Mouse (Mus musculus) stomach, embryonic 14.5 days (tissue): Measurements from ENCODE around the gene Rtn2. TPM values are rescaled to one million over a fixed set of nuclear protein-coding genes. Genes with fewer than 3 reads are reported as not detected.
"Not testable (repeated sequence)": the region's sequence is repeated elsewhere in the genome, so short reads cannot be mapped to it uniquely, and the experiment has no call there.

Experiments used
- ATAC-seq: fragments of 200-750 bp; cut with Nextera tagmentation; 2 replicates; pipeline ENCODE4 v1.8.0; 2017; ENCODE audit warnings: low read depth, moderate TSS enrichment; ENCODE audit not compliant: insufficient number of reproducible peaks, insufficient read depth, low FRiP score
- H3K27ac ChIP-seq: fragments of 300-500 bp; sonication (generic); 2 replicates; pipeline ENCODE4 v1.5.1; 2014; ENCODE audit warnings: mild to moderate bottlenecking, low read length, moderate library complexity, mixed read lengths
- H3K27me3 ChIP-seq: fragments of 300-500 bp; sonication (generic); 2 replicates; pipeline ENCODE4 v1.6.1; 2014; ENCODE audit warnings: low read length, control low read depth, mixed read lengths; ENCODE audit not compliant: control insufficient read depth, insufficient read depth
- H3K36me3 ChIP-seq: fragments of 300-500 bp; sonication (generic); 2 replicates; pipeline ENCODE4 v1.6.1; 2014; ENCODE audit warnings: mild to moderate bottlenecking, control low read depth, low read length, moderate library complexity, mixed read lengths; ENCODE audit not compliant: control insufficient read depth, insufficient read depth
- H3K4me1 ChIP-seq: fragments of 300-500 bp; sonication (generic); 2 replicates; pipeline ENCODE4 v1.6.1; 2014; ENCODE audit warnings: low read length, control low read depth, mixed read lengths; ENCODE audit not compliant: control insufficient read depth, insufficient read depth
- H3K4me2 ChIP-seq: fragments of 300-500 bp; sonication (generic); replicated peaks from 2 replicates; pipeline ENCODE4 v1.6.1; 2014; ENCODE audit warnings: low read depth, low read length, control low read depth
- H3K4me3 ChIP-seq: fragments of 300-500 bp; sonication (generic); 2 replicates; pipeline ENCODE4 v1.5.1; 2014; ENCODE audit warnings: low read depth, low read length, control low read depth
- H3K9ac ChIP-seq: fragments of 300-500 bp; sonication (generic); replicated peaks from 2 replicates; pipeline ENCODE4 v1.6.1; 2014; ENCODE audit warnings: low read depth, mild to moderate bottlenecking, control low read depth, low read length, moderate library complexity, mixed read lengths
- H3K9me3 ChIP-seq: fragments of 300-500 bp; sonication (generic); 2 replicates; pipeline ENCODE4 v1.6.1; 2016; ENCODE audit warnings: low read depth, low read length, control low read depth; ENCODE audit not compliant: control insufficient read depth
- WGBS: fragments of 180-500 bp; shearing (Covaris S2); extraction: QIAGEN DNeasy Blood & Tissue Kit; methylation state at CpG from one replicate; pipeline ENCODE4 v1.1.7; 2014; 5-methylcytosine and 5-hydroxymethylcytosine counted together
- polyA plus RNA-seq: library from polyadenylated mRNA; unstranded; fragments of >200 nt; fragmentation: Nextera tagmentation; extraction: Ambion mirVana; gene quantifications from 2 replicates; pipeline ENCODE4 v1.2.1, GENCODE M21; 2014

Gene Rtn2
- polyA plus RNA-seq, 1 experiment from 2014 or later, result 13.9 TPM

GRCm38 (mm10) chr7:19270509-19271237 is 11.8 kb upstream of the Rtn2 start:
- H3K36me3 ChIP-seq, result peaks cover 13% of the 10 kb centered on the region
- ATAC-seq, result no peak
- WGBS, result under 1% methylated on average over 17 of the region's 21 CpGs

GRCm38 (mm10) chr7:19271238-19272172 is 10.9 kb upstream of the Rtn2 start, which contains the start of gene Vasp:
TSS of gene Vasp (minus strand) at chr7:19271817.
- no peaks in the 10 kb centered on the region for H3K27me3 ChIP-seq
- H3K9ac ChIP-seq, result peak within 1 kb of the TSS; percentile 91
- peak within 1 kb of the TSS; percentile 98 for H3K4me2 ChIP-seq
- no peaks in the 10 kb centered on the region for H3K9me3 ChIP-seq
- H3K4me3 ChIP-seq, result peak within 1 kb of the TSS; percentile 92
- H3K36me3 ChIP-seq, result peaks cover 8% of the 10 kb centered on the region; the same call in 1 of the 2 replicates
- peak within 1 kb of the TSS; percentile 98 for H3K27ac ChIP-seq
- WGBS, result under 1% methylated on average over 62 of the region's 62 CpGs
- peak; percentile 73 for ATAC-seq
- peaks cover 11% of the 10 kb centered on the region; the same call in 1 of the 2 replicates for H3K4me1 ChIP-seq

More at GRCm38 (mm10) chr7:19270509-19271237, 11.8 kb upstream of the Rtn2 start:
- Histone ChIP-seq H3K4me2 (peak overlapping the region; percentile 98), H3K9me3 (no peaks in the 10 kb centered on the region), H3K9ac (peak overlapping the region; percentile 91), H3K27ac (peak overlapping the region; percentile 98), H3K27me3 (no peaks in the 10 kb centered on the region), H3K4me3 (peak overlapping the region; percentile 92), H3K4me1 (peaks cover 19% of the 10 kb centered on the region; the same call in 1 of the 2 replicates)

GRCm38 (mm10) chr7:19272173-19272764 is 10.2 kb upstream of the Rtn2 start:
- Histone ChIP-seq H3K4me1 (peaks cover 11% of the 10 kb centered on the region; the same call in 1 of the 2 replicates), H3K9me3 (no peaks in the 10 kb centered on the region), H3K27ac (peak overlapping the region; percentile 98), H3K9ac (peak overlapping the region; percentile 91), H3K4me2 (peak overlapping the region; percentile 98), H3K36me3 (peaks cover 8% of the 10 kb centered on the region; the same call in 1 of the 2 replicates), H3K4me3 (peak overlapping the region; percentile 92), H3K27me3 (no peaks in the 10 kb centered on the region)
- peak; percentile 73 for ATAC-seq
- WGBS, result 1% methylated on average over 36 of the region's 36 CpGs

GRCm38 (mm10) chr7:19276253-19276652 is 6.2 kb upstream of the Rtn2 start:
- WGBS, result 54% methylated on average over 4 of the region's 4 CpGs
- Histone ChIP-seq H3K36me3 (no peaks in the 10 kb centered on the region), H3K27me3 (peaks cover 31% of the 10 kb centered on the region), H3K9ac (no peak overlapping the region), H3K9me3 (no peaks in the 10 kb centered on the region), H3K4me1 (no peaks in the 10 kb centered on the region), H3K4me3 (no peak overlapping the region), H3K4me2 (no peak overlapping the region), H3K27ac (no peak overlapping the region)
- ATAC-seq, result no peak

- ATAC-seq, result no peak
- H3K4me2 ChIP-seq, result peak overlapping the region; percentile 31
- H3K36me3 ChIP-seq, result no peaks in the 10 kb centered on the region
- H3K4me1 ChIP-seq, result peaks cover 7% of the 10 kb centered on the region; the same call in 1 of the 2 replicates
- H3K9me3 ChIP-seq, result no peaks in the 10 kb centered on the region
- peak overlapping the region; percentile 15 for H3K4me3 ChIP-seq
- H3K27ac ChIP-seq, result no peak overlapping the region
- WGBS, result 4% methylated on average over 34 of the region's 34 CpGs
- no peak overlapping the region for H3K9ac ChIP-seq
- peaks cover 34% of the 10 kb centered on the region for H3K27me3 ChIP-seq
Measured at GRCm38 (mm10) chr7:19279052-19279451, 3.4 kb upstream of the Rtn2 start.

- under 1% methylated on average over 46 of the region's 46 CpGs for WGBS
- H3K27ac ChIP-seq, result no peak within 1 kb of the TSS
- peaks cover 7% of the 10 kb centered on the region; the same call in 1 of the 2 replicates for H3K4me1 ChIP-seq
- H3K27me3 ChIP-seq, result peaks cover 34% of the 10 kb centered on the region
- peak within 1 kb of the TSS; percentile 15 for H3K4me3 ChIP-seq
- H3K36me3 ChIP-seq, result no peaks in the 10 kb centered on the region
- no peaks in the 10 kb centered on the region for H3K9me3 ChIP-seq
- peak within 1 kb of the TSS; percentile 31 for H3K4me2 ChIP-seq
- H3K9ac ChIP-seq, result no peak within 1 kb of the TSS
- no peak for ATAC-seq
Measured at GRCm38 (mm10) chr7:19279581-19280114, 2.8 kb upstream of the Rtn2 start, which contains the start of gene Ppm1n. TSS of gene Ppm1n (minus strand) at chr7:19280064.

GRCm38 (mm10) chr7:19281680-19282304 is 632 bp upstream of the Rtn2 start:
- Histone ChIP-seq H3K4me2 (peak overlapping the region; percentile 100), H3K27me3 (peaks cover 34% of the 10 kb centered on the region), H3K4me3 (peak overlapping the region; percentile 55; the same call in 1 of the 2 replicates)
- H3K9me3 ChIP-seq, H3K36me3 ChIP-seq, H3K9ac ChIP-seq, ATAC-seq, H3K27ac ChIP-seq, H3K4me1 ChIP-seq: not testable (repeated sequence)
- 27% methylated on average over 6 of the region's 6 CpGs for WGBS
